Mouse (Mus musculus): Measurements from ENCODE around the gene Ngrn. TPM values are rescaled to one million over a fixed set of nuclear protein-coding genes. Genes with fewer than 3 reads are reported as not detected.
A peak's percentile ranks its signal among the peaks of the same experiment; 100 is the strongest.

Ngrn gene
- polyA plus RNA-seq, 1 experiment from 2014 or later: 10.5 TPM

DNA sequence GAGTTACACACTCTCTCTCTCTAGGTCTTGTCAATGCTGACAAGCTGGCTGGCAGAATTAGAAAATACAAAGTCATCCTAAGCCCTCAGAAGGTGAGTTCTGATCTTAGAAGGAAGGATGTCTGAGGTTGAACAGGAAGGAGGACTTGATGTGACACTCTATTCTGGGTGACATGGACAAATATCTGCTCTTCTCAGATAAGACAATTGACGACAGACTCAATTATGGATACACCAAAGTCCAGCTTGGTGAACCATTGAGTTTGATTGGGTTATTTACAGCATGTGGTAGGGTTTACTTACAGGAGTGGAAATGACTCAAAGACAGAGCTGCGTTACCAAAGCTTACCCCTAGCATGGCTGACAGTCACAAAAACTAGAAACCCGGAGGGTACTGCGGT is 15.4 kb downstream of the Ngrn start:
- peaks cover 65% of the 10 kb centered on the region for H3K36me3 ChIP-seq (ENCODE audit: inconsistent target)
- H3K27ac ChIP-seq: no peak overlapping the region
- peaks cover 6% of the 10 kb centered on the region; the same call in 1 of the 2 replicates for H3K79me2 ChIP-seq (ENCODE audit: inconsistent target)
- 89% methylated on average over 4 of the region's 4 CpGs for WGBS (ENCODE audit: missing documents)
- no peak overlapping the region for H3K4me3 ChIP-seq (ENCODE audit: inconsistent target)

DNA sequence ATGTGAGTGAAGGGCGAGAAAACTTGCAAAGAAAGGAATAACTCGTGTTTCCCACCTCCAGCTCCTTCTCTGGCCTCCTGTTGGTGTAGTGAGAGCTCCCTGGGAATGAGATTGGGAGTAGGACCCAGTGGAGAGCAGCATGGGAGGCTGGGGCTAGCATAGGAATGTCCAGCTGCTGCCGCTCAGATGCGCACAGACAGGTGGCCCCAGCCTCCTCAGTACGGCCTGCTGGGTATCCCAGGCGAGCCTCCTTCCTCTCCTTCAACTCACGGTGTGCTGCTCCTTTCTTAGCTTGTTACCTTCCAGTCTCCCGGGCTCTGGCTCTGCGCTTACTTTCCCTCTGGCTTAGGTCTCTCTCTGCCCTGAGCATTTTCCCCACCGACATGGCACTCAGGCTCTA is 19.0 kb downstream of the Ngrn start:
- 97% methylated on average over 8 of the region's 10 CpGs for WGBS (ENCODE audit: missing documents)
- Histone ChIP-seq H3K27ac (no peak overlapping the region), H3K79me2 (ENCODE audit: inconsistent target) (no peaks in the 10 kb centered on the region), H3K4me3 (ENCODE audit: inconsistent target) (no peak overlapping the region), H3K36me3 (ENCODE audit: inconsistent target) (peaks cover 77% of the 10 kb centered on the region)

DNA sequence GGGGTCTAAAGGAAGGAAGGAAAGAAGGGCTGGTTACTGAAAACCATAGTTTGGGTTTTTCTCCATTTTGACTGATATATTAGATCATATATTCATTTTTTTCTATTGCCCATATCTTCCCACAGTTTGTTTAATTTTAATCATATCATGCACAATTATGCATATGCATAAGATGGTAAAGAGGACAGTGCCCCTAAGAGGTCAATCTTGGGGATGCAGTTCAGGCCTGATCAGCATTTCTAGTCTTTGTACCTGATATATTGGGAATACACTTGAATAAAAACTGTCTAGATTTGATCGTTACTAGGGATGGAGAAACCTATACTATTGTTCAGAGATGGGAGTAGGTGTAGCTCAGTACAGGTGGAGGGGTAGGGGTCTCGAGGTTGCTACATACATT is 20.0 kb downstream of the Ngrn start:
- Histone ChIP-seq H3K4me3 (ENCODE audit: inconsistent target) (no peak overlapping the region), H3K27ac (no peak overlapping the region), H3K36me3 (ENCODE audit: inconsistent target) (peaks cover 79% of the 10 kb centered on the region), H3K79me2 (ENCODE audit: inconsistent target) (no peaks in the 10 kb centered on the region)
- WGBS (ENCODE audit: missing documents): 94% methylated on average over 2 of the region's 2 CpGs

DNA sequence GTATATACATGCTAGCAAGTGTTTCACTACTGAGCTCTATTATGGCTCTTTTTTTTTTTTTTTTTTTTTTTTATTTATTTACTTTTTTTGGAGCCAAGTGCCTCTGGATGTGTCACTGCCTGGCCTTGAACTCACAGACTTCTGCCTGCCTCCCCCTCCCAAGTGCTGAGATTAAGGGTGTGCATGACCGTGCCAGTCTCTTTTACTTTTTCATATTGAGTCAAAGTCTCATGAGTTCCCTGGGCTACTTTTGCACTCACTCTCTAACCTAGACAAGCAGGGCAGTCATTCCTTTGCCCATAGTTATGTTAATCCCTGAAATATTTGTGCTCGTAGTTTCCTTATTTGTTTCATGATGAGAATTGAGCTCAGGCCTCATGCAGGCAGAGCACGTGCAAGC is 20.6 kb downstream of the Ngrn start:
- no peaks in the 10 kb centered on the region for H3K79me2 ChIP-seq (ENCODE audit: inconsistent target)
- H3K4me3 ChIP-seq (ENCODE audit: inconsistent target): no peak overlapping the region
- H3K27ac ChIP-seq: no peak overlapping the region
- H3K36me3 ChIP-seq (ENCODE audit: inconsistent target): peaks cover 79% of the 10 kb centered on the region
- WGBS (ENCODE audit: missing documents): 94% methylated on average over 3 of the region's 3 CpGs

GRCm38 (mm10) chr7:80283226-80283918 is 22.4 kb downstream of the Ngrn start:
- Histone ChIP-seq H3K4me3 (ENCODE audit: inconsistent target) (no peak overlapping the region), H3K36me3 (ENCODE audit: inconsistent target) (peaks cover 83% of the 10 kb centered on the region), H3K27ac (no peak overlapping the region), H3K79me2 (ENCODE audit: inconsistent target) (no peaks in the 10 kb centered on the region)
- 96% methylated on average over 3 of the region's 3 CpGs for WGBS (ENCODE audit: missing documents)

GRCm38 (mm10) chr7:80284391-80284790 is 23.4 kb downstream of the Ngrn start:
- no peak overlapping the region for H3K27ac ChIP-seq
- 98% methylated on average over 5 of the region's 5 CpGs for WGBS (ENCODE audit: missing documents)
- peaks cover 74% of the 10 kb centered on the region for H3K36me3 ChIP-seq (ENCODE audit: inconsistent target)
- no peaks in the 10 kb centered on the region for H3K79me2 ChIP-seq (ENCODE audit: inconsistent target)
- no peak overlapping the region for H3K4me3 ChIP-seq (ENCODE audit: inconsistent target)

DNA sequence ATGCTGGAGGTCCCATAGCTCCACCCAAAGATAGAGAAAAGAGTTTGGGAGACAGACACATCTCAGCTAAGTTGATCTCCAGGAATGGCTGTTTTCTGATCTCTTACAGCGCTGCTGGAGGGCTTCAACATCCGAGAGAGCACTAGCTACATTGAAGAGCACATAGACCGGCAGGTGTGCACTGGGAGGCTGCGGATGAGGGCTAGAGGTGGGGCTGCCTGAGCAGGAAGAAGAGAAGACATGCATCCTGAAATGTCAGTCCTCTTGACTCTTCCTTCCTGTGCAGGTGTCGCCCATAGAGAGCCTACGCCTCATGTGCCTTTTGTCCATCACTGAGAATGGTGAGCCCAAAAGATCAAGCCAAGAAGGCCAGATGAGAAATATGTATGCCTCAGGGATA is 24.7 kb downstream of the Ngrn start:
- 96% methylated on average over 6 of the region's 6 CpGs for WGBS (ENCODE audit: missing documents)
- Histone ChIP-seq H3K79me2 (ENCODE audit: inconsistent target) (no peaks in the 10 kb centered on the region), H3K4me3 (ENCODE audit: inconsistent target) (no peak overlapping the region), H3K36me3 (ENCODE audit: inconsistent target) (peaks cover 73% of the 10 kb centered on the region), H3K27ac (no peak overlapping the region)

DNA sequence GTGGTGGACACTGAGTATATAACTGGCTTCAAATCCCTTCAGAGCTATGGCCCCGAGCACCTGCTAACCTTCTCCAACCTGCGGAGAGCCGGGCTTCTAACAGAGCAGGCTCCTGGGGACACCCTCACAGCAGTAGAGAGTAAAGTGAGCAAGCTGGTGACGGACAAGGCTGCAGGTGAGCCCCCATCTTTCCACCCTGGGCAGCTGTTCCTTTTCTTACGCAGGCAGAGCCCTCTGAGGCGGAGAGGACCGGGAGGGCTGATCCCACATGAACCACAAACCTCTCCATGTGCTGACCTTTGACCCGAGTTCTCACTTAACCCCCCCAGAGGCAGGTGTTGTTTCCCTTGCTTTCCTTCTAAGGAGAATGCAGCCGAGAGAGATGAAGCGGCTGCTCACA is 26.7 kb downstream of the Ngrn start:
- WGBS (ENCODE audit: missing documents): 95% methylated on average over 10 of the region's 10 CpGs
- H3K36me3 ChIP-seq (ENCODE audit: inconsistent target): peaks cover 66% of the 10 kb centered on the region
- no peaks in the 10 kb centered on the region for H3K79me2 ChIP-seq (ENCODE audit: inconsistent target)
- no peak overlapping the region for H3K27ac ChIP-seq
- no peak overlapping the region for H3K4me3 ChIP-seq (ENCODE audit: inconsistent target)

- H3K79me2 ChIP-seq (ENCODE audit: inconsistent target): peaks cover 42% of the 10 kb centered on the region
- H3K4me3 ChIP-seq (ENCODE audit: inconsistent target): peak within 1 kb of the TSS; percentile 59
- peaks cover 12% of the 10 kb centered on the region; the same call in 1 of the 2 replicates for H3K36me3 ChIP-seq (ENCODE audit: inconsistent target)
- H3K27ac ChIP-seq: peak within 1 kb of the TSS; percentile 56
- WGBS (ENCODE audit: missing documents): under 1% methylated on average over 51 of the region's 52 CpGs
These were observed 33.2 kb downstream of the Ngrn start, which contains the start of gene Prc1 for GRCm38 (mm10) chr7:80294062-80294763. Gene Prc1, plus strand, starts transcription at chr7:80294450.

DNA sequence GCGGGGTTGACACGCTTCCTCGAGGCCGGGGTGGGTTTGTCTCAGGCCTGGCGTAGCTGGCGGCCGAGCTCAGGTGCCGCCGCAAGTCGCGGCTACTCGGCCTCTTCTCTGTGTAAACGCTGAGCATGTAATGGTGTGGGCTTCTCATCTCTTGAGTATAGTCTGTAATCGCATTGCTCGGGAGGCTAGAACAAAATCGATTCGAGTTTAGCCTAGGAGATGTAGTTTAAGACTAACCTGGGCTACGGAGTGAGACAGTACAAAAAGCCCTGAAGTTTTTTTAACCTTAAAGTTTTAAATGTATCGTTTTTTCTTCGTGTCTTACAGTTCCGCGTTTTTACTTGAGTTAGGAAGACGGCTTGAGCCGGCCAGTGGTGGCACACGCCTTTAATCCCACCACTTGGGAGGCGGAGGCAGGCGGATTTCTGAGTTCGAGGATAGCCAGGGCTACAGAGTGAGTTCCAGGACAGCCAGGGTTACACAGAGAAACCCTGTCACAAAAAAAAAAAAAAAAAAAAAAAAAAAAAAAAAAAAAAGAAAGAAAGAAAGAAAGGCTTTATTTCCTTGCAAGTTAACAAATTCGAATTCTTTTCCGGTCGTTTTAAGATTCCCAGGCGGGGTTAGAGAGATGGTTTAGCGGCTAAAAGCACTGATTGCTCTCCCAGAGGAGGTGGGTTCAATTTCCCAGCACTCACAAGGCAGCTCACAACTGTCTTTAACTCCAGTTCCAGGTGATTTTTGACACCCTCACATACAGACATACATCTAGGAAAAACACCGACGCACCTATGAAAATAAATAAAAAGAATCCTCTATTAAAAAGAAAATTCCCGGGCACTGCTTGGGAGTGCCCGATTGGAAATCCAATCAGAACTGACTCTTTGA is 34.0 kb downstream of the Ngrn start:
- Histone ChIP-seq H3K79me2 (ENCODE audit: inconsistent target) (peaks cover 50% of the 10 kb centered on the region), H3K36me3 (ENCODE audit: inconsistent target) (peaks cover 10% of the 10 kb centered on the region; the same call in 1 of the 2 replicates), H3K4me3 (ENCODE audit: inconsistent target) (peak overlapping the region; percentile 59), H3K27ac (peak overlapping the region; percentile 56)
- 14% methylated on average over 29 of the region's 37 CpGs for WGBS (ENCODE audit: missing documents)

DNA sequence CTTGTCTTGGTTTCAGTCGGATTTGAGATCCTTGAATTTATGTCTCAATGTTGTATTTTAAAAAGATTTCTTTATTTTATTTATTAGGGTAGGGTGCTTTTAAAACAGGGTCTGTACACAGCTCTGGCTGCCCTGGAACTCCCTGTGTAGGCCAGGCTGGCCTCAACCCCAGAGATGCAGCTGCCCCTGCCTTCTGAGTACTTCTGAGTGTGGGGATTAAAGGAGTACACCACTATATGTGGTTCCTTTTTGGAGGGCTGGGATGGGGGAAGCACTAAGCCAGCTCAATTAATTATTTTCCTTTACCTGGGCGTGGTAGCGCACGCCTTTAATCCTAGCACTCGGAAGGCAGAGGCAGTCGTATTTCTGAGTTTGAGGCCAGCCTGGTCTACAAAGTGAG is 35.4 kb downstream of the Ngrn start:
- Histone ChIP-seq H3K36me3 (ENCODE audit: inconsistent target) (no peaks in the 10 kb centered on the region; the same call in 1 of the 2 replicates), H3K79me2 (ENCODE audit: inconsistent target) (peaks cover 63% of the 10 kb centered on the region), H3K4me3 (ENCODE audit: inconsistent target) (no peak overlapping the region), H3K27ac (no peak overlapping the region)
- 95% methylated on average over 5 of the region's 6 CpGs for WGBS (ENCODE audit: missing documents)

- Histone ChIP-seq H3K4me3 (ENCODE audit: inconsistent target) (no peak overlapping the region), H3K27ac (no peak overlapping the region), H3K79me2 (ENCODE audit: inconsistent target) (peaks cover 68% of the 10 kb centered on the region), H3K36me3 (ENCODE audit: inconsistent target) (no peaks in the 10 kb centered on the region)
- WGBS (ENCODE audit: missing documents): 79% methylated on average over 3 of the region's 3 CpGs
These were observed 36.0 kb downstream of the Ngrn start for GRCm38 (mm10) chr7:80297041-80297440.

GRCm38 (mm10) chr7:80298754-80299153 is 37.7 kb downstream of the Ngrn start:
- H3K79me2 ChIP-seq (ENCODE audit: inconsistent target): peaks cover 72% of the 10 kb centered on the region
- WGBS (ENCODE audit: missing documents): 86% methylated on average over 4 of the region's 4 CpGs
- no peak overlapping the region for H3K4me3 ChIP-seq (ENCODE audit: inconsistent target)
- no peaks in the 10 kb centered on the region for H3K36me3 ChIP-seq (ENCODE audit: inconsistent target)
- no peak overlapping the region for H3K27ac ChIP-seq

- no peak overlapping the region for H3K4me3 ChIP-seq (ENCODE audit: inconsistent target)
- WGBS (ENCODE audit: missing documents): 54% methylated on average over 3 of the region's 3 CpGs
- H3K36me3 ChIP-seq (ENCODE audit: inconsistent target): no peaks in the 10 kb centered on the region
These were observed 38.6 kb downstream of the Ngrn start for GRCm38 (mm10) chr7:80299568-80299967.

More at GRCm38 (mm10) chr7:80299568-80299967, 38.6 kb downstream of the Ngrn start:
- Histone ChIP-seq H3K27ac (no peak overlapping the region), H3K79me2 (ENCODE audit: inconsistent target) (peaks cover 72% of the 10 kb centered on the region)

Measured in macrophage (primary cell).